ENCODE assay signal across 8 mouse cellular contexts in the genomic region with DNA sequence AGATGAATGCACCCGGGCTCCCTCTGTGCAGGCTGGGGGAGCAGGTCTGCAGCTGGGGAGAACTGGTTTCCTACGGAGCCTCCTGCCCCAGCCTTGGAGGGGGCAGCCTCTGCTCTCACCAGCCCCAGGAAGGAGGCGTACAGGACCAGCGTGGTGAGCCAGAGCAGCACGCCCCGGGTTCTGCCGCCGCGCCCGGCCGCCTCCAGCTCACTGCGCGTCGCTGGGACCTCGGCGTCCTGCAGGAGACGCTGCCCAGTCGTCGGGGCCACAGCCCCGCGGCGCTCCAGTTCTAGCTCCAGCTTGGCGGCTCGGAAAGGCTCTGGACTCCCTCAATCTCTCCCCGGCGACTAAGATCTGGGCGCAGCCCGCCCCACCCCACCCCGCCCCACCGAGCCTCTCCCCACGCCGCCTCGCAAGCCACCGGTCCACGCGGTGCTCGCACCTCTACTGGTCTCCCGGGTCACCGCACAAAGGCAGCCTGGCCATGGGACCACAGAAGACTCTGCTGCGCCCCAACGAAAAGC. TPM values are rescaled to one million over a fixed set of nuclear protein-coding genes. Genes with fewer than 3 reads are reported as not detected.
DNase-seq lines count a peak whose midpoint lies in the region; ATAC-seq and TF ChIP-seq lines count a peak whose summit lies in the region.

Mfsd4b2 (minus strand) TSS at position 308 of the 524 bp plus-strand sequence.

- no peak within 1 kb of the TSS for H3K27ac ChIP-seq in ES-E14 (ENCODE audit: insufficient read depth, low read depth, low read length, poor library complexity, severe bottlenecking)
- H3K27ac ChIP-seq in forebrain, embryonic 11.5 days (ENCODE audit: low read depth, low read length): no peak within 1 kb of the TSS
- peak within 1 kb of the TSS; percentile 6; the same call in 1 of the 2 replicates for H3K27ac ChIP-seq in intestine, embryonic 16.5 days (ENCODE audit: low read length)
- H3K27ac ChIP-seq in midbrain, embryonic 10.5 days (replicated peaks): peak within 1 kb of the TSS; percentile 77

- H3K9me3 ChIP-seq in ES-E14 (ENCODE audit: control insufficient read depth, insufficient read depth, low read depth, low read length): no peaks in the 10 kb centered on the region
- H3K9me3 ChIP-seq in forebrain, embryonic 11.5 days (ENCODE audit: control insufficient read depth, low read length): no peaks in the 10 kb centered on the region
- H3K9me3 ChIP-seq in intestine, embryonic 16.5 days (ENCODE audit: control insufficient read depth, low read length): no peaks in the 10 kb centered on the region
- no peaks in the 10 kb centered on the region for H3K9me3 ChIP-seq in midbrain, embryonic 10.5 days (replicated peaks)

- H3K4me1 ChIP-seq in ES-E14 (ENCODE audit: control insufficient read depth in 2 of 2, insufficient read depth in 2 of 2, low read length in 2 of 2, poor library complexity in 1 of 2): 0 out of 4 replicates have a peak, but pooled peaks cover 0 to 2% of the 10 kb centered on the region in 2 experiments
- H3K4me1 ChIP-seq in forebrain, embryonic 11.5 days (replicated peaks; ENCODE audit: control insufficient read depth, insufficient read depth, low read length): no peaks in the 10 kb centered on the region; the same call in 1 of the 2 replicates
- no peaks in the 10 kb centered on the region for H3K4me1 ChIP-seq in intestine, embryonic 16.5 days (ENCODE audit: control insufficient read depth, insufficient read depth, low read length)
- peaks cover 10% of the 10 kb centered on the region for H3K4me1 ChIP-seq in midbrain, embryonic 10.5 days

- WGBS in forebrain, embryonic 11.5 days: 0% methylated on average over 37 of the region's 41 CpGs
- WGBS in intestine, embryonic 16.5 days: 1% methylated on average over 41 of the region's 41 CpGs
- WGBS in midbrain, embryonic 10.5 days: under 1% methylated on average over 41 of the region's 41 CpGs

- peak; percentile 8 to 27 for DNase-seq in cerebellum, postnatal 25 days
- no peak for DNase-seq in cerebellum, adult 11-12 months
- DNase-seq in ES-E14 (ENCODE audit: low read depth, low spot score): no peak
- DNase-seq in forebrain, embryonic 11.5 days (ENCODE audit: low spot score): peak; percentile 75
- peak; percentile 59 for DNase-seq in midbrain, embryonic 10.5 days (ENCODE audit: low spot score)
- DNase-seq in testis, postnatal 14 days (ENCODE audit: low spot score): peak; percentile 19

- H3K36me3 ChIP-seq in ES-E14 (ENCODE audit: control insufficient read depth, insufficient read depth, low read length, poor library complexity, severe bottlenecking): no peaks in the 10 kb centered on the region
- H3K36me3 ChIP-seq in forebrain, embryonic 11.5 days (ENCODE audit: control insufficient read depth, insufficient read depth, low read length): no peaks in the 10 kb centered on the region
- no peaks in the 10 kb centered on the region for H3K36me3 ChIP-seq in intestine, embryonic 16.5 days (ENCODE audit: control insufficient read depth, insufficient read depth, low read length)
- H3K36me3 ChIP-seq in midbrain, embryonic 10.5 days: no peaks in the 10 kb centered on the region

- peaks cover 6% of the 10 kb centered on the region; the same call in 1 of the 2 replicates for H3K27me3 ChIP-seq in forebrain, embryonic 11.5 days (ENCODE audit: control insufficient read depth, insufficient read depth, low read length)
- H3K27me3 ChIP-seq in intestine, embryonic 16.5 days (replicated peaks; ENCODE audit: control insufficient read depth, insufficient read depth, low read length): no peaks in the 10 kb centered on the region
- peaks cover 39% of the 10 kb centered on the region for H3K27me3 ChIP-seq in midbrain, embryonic 10.5 days (ENCODE audit: low read depth, poor library complexity, severe bottlenecking)

- in situ Hi-C loops in ES-E14 (cut with MboI; ENCODE audit: low sequenced_read_pairs in 2 of 2, unreplicated experiment in 2 of 2): no loop called here

- peak within 1 kb of the TSS; percentile 75 for H3K4me2 ChIP-seq in forebrain, embryonic 11.5 days (ENCODE audit: low read depth, low read length, severe bottlenecking)
- H3K4me2 ChIP-seq in intestine, embryonic 16.5 days (ENCODE audit: low read depth, low read length): peak within 1 kb of the TSS; percentile 89

- 0 out of 2 replicates have a peak within 1 kb of the TSS, but pooled peaks have one; percentile 39 for H3K9ac ChIP-seq in ES-E14 (ENCODE audit: insufficient read depth, low read depth, low read length, poor library complexity, severe bottlenecking)
- peak within 1 kb of the TSS; percentile 56 for H3K9ac ChIP-seq in forebrain, embryonic 11.5 days (ENCODE audit: low read length)
- H3K9ac ChIP-seq in intestine, embryonic 16.5 days (ENCODE audit: low read depth, low read length): peak within 1 kb of the TSS; percentile 77

- ATAC-seq in forebrain, embryonic 11.5 days (replicated peaks; ENCODE audit: low FRiP score): 0 out of 2 replicates have a peak, but pooled peaks have one; percentile 27
- ATAC-seq in intestine, embryonic 16.5 days: peak; percentile 71
- ATAC-seq in inflammation-experienced regulatory T-cells, adult 6 months: no peak

- peak within 1 kb of the TSS; percentile 51 to 69 for H3K4me3 ChIP-seq in ES-E14 (ENCODE audit: insufficient read depth in 1 of 2, low read depth in 1 of 2, low read length in 2 of 2, poor library complexity in 1 of 2, severe bottlenecking in 1 of 2)
- H3K4me3 ChIP-seq in forebrain, embryonic 11.5 days (ENCODE audit: low read depth, low read length): peak within 1 kb of the TSS; percentile 38
- peak within 1 kb of the TSS; percentile 55 for H3K4me3 ChIP-seq in intestine, embryonic 16.5 days (ENCODE audit: low read length)
- peak within 1 kb of the TSS; percentile 60 for H3K4me3 ChIP-seq in midbrain, embryonic 10.5 days

TF ChIP-seq in ES-E14, 5 proteins besides CTCF, POLR2A, EP300 and RAD21:
- no peak for TF ChIP-seq CHD2 (IDR thresholded peaks at IDR 0.05; ENCODE audit: low read depth, low read length)
- TF ChIP-seq ZNF384 (IDR thresholded peaks at IDR 0.05; ENCODE audit: low read depth, low read length): no peak
- TF ChIP-seq HCFC1 (IDR thresholded peaks at IDR 0.05; ENCODE audit: borderline replicate concordance, insufficient read depth, low read length): no peak
- no peak for TF ChIP-seq ZC3H11A (IDR thresholded peaks at IDR 0.05; ENCODE audit: borderline replicate concordance, low read depth, low read length)
- no peak for TF ChIP-seq MAFK (IDR thresholded peaks at IDR 0.05; ENCODE audit: insufficient read depth, low read depth, low read length)

RNA-seq across cellular contexts. Expression of gene Mfsd4b2, which starts in this region (rescaled TPM):
- total RNA-seq in ES-E14 (2012; rRNA removed): not detected in 2 replicates
- polyA plus RNA-seq in forebrain, embryonic 11.5 days (2014; fragmentation: Nextera tagmentation; extraction: Ambion mirVana): not detected in 2 replicates
- 1.8 TPM in 2 replicates for polyA plus RNA-seq in intestine, embryonic 16.5 days (2015; fragmentation: Nextera tagmentation; extraction: Ambion mirVana)
- not detected in 2 replicates for polyA plus RNA-seq in midbrain, embryonic 10.5 days (2016; fragmentation: Nextera tagmentation; extraction: Ambion mirVana)
- not detected for polyA plus RNA-seq in inflammation-experienced regulatory T-cells, adult 6 months (2017; shearing (Covaris generic))

Comparison
In these comparisons a context has a peak if more than half of its experiments do, and no peak if none do; other contexts are left out.
1. DNase-seq: peak in cerebellum, postnatal 25 days (2 of 2) and testis, postnatal 14 days (single experiment); none in cerebellum, adult 11-12 months (single experiment) and ES-E14 (single experiment).
2. Peak in DNase-seq, ATAC-seq, H3K4me3 ChIP-seq, H3K9ac ChIP-seq and H3K4me2 ChIP-seq in forebrain, embryonic 11.5 days; RNA of the gene not detected or under 1 TPM.
3. Peak in DNase-seq, H3K4me3 ChIP-seq and H3K27ac ChIP-seq in midbrain, embryonic 10.5 days; RNA of the gene not detected or under 1 TPM.
4. Peak in every context shown above with its lines, with median percentiles within 50 percentile points of each other: H3K4me3 ChIP-seq and H3K9ac ChIP-seq.